Mouse (Mus musculus): ENCODE results near the gene Abcd2. TPM values are rescaled to one million over a fixed set of nuclear protein-coding genes. Genes with fewer than 3 reads are reported as not detected.

Gene Abcd2
- total RNA-seq (2021), result 10 to 100 TPM; 14.2 to 16.7 TPM
- long read RNA-seq, experiment 1, full-length matches to known transcripts, result 26 of 28 reads
- long read RNA-seq, experiment 1, partial matches to known transcripts, result 2 of 28 reads
- long read RNA-seq, experiment 1, other reads (novel, unspliced or antisense), result 0 of 28 reads
- long read RNA-seq, experiment 2, full-length matches to known transcripts, result 26 of 29 reads
- long read RNA-seq, experiment 2, partial matches to known transcripts, result 3 of 29 reads
- long read RNA-seq, experiment 2, other reads (novel, unspliced or antisense), result 0 of 29 reads

GRCm38 (mm10) chr15:91191412-91192222, at the start of gene Abcd2:
Gene Abcd2 (minus strand): TSS chr15:91191799.
- DNase-seq, result peak; percentile 71

GRCm38 (mm10) chr15:91240683-91241335, 49.2 kb upstream of the Abcd2 start:
- DNase-seq, result no peak

- DNase-seq, result no peak
These were observed 45.7 kb upstream of the Abcd2 start for GRCm38 (mm10) chr15:91237294-91237693.

GRCm38 (mm10) chr15:91206518-91206917, 14.9 kb upstream of the Abcd2 start:
- no peak for DNase-seq

- DNase-seq, result no peak
These were observed 11.9 kb upstream of the Abcd2 start for GRCm38 (mm10) chr15:91203521-91203920.

- DNase-seq, result no peak
These were observed 10.9 kb upstream of the Abcd2 start for GRCm38 (mm10) chr15:91202486-91202885.

GRCm38 (mm10) chr15:91200833-91201232, 9.2 kb upstream of the Abcd2 start:
- no peak for DNase-seq

GRCm38 (mm10) chr15:91199256-91199905, 7.8 kb upstream of the Abcd2 start, which contains the start of gene CN725425:
Gene CN725425 (plus strand): TSS chr15:91199494.
- DNase-seq, result no peak

GRCm38 (mm10) chr15:91192223-91192598, 612 bp upstream of the Abcd2 start:
- DNase-seq, result no peak

GRCm38 (mm10) chr15:91190519-91191207, 936 bp downstream of the Abcd2 start:
- DNase-seq, result no peak

GRCm38 (mm10) chr15:91190026-91190425, 1.6 kb downstream of the Abcd2 start:
- DNase-seq, result no peak

GRCm38 (mm10) chr15:91186358-91186757, 5.2 kb downstream of the Abcd2 start:
- DNase-seq, result no peak

GRCm38 (mm10) chr15:91179911-91180622, 11.5 kb downstream of the Abcd2 start:
- no peak for DNase-seq

- no peak for DNase-seq
These were observed 12.8 kb downstream of the Abcd2 start for GRCm38 (mm10) chr15:91178656-91179314.

- DNase-seq, result no peak
These were observed 19.4 kb downstream of the Abcd2 start for GRCm38 (mm10) chr15:91172193-91172592.

- no peak for DNase-seq
These were observed 20.3 kb downstream of the Abcd2 start for GRCm38 (mm10) chr15:91171332-91171731.

GRCm38 (mm10) chr15:91170602-91171328, 20.8 kb downstream of the Abcd2 start:
- DNase-seq, result no peak

- no peak for DNase-seq
These were observed 23.6 kb downstream of the Abcd2 start for GRCm38 (mm10) chr15:91167850-91168562.

GRCm38 (mm10) chr15:91165021-91165420, 26.6 kb downstream of the Abcd2 start:
- DNase-seq, result no peak

All from gastrocnemius, postnatal 10 days (tissue).